Mouse (Mus musculus): ENCODE data around the gene Ccdc83. TPM values are rescaled to one million over a fixed set of nuclear protein-coding genes. Genes with fewer than 3 reads are reported as not detected.

The Ccdc83 gene
- total RNA-seq (2022) = not detected

DNA sequence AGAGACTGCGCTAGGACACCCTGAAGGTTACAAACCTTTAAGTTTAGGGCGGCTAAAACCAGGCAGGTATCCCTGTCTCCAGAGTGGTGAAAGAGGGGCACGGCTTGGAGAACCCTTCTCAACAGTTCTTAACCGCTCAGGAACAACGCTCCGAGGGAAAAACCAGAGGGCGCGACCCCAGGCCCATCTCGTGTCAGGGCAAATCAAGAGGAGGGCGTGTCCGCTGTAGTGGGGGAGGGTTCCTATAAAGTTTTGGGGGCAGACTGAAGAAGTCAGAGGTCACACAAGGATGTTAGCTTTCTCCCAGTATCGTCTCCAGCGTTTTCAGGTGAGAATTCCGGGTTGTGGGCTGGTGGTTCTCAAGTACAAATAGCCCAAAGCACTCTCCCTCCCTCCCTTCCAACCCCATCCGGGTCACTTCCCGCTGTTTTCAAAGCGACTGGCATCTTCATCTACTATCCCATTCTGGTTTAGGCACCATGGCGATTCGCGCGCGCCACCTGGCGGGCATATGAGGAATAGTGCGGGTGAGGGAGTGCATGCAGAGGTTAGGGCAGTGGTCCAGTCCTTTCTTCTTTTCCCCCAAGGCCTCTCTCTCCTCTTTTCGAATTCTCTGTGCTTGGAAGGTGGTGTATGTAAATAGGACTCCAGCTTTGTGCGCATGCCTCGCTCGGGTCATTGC is at the start of gene Ccdc83:
Ccdc83 (minus strand) TSS at position 489 of the 682 bp plus-strand sequence.
- DNase-seq (ENCODE audit: low spot score in 2 of 2) = peak; percentile 59 to 70

DNA sequence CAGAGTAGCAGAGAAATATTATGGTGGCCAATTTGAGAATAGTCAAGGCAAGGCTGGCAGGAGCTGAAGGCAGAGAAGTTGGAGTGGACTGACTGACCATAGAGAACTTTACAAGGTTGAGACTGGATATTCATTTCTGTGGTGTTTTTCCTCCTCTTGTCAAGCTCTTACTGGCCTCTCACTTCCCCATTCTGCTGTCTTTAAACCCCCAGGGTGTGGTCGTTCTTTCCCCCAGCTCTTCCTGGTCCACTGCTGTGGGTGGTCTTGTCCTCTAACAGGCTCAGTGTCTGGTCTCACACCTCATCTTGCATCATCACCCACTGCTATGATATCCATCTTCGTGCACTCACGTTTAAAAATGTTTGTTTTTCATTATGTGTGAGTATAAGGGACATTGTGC is 47.8 kb upstream of the Ccdc83 start:
- DNase-seq (ENCODE audit: low spot score in 2 of 2) = no peak

DNA sequence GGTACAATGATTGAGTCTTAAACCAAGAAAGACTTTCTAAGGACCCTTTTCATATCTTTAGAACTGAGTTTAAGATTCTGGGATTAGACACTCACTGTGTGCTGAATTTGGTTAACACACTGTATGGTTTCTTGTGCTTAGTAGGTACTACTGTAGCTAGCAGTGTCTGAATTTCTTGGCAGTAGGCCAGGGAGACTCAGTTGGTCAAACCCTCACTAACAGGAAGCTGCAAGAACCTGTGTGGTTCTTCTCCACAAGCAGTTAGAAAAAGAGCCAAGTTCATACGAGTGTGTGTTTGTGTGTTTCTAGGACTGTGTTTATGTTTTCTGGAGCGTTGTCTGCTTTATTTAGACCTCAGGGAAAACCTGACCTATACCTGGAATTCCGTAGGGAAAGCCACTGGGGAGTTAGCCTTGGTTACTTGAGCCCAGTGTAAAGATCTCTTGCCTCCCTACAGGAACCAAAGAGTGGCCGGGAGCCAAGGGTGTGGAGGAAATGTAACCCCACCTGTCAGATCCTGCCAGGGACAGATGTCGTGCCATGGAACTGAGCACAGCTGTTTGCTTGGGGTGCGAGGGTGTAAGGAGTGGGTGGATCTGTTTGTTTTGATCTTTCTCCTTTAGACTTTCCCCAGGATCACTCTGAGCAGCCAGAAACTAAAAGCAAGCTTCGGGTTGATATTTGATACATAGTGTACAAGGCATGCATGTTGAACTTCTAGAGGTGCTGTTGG is 46.7 kb upstream of the Ccdc83 start:
- no peak for DNase-seq (ENCODE audit: low spot score in 2 of 2)

DNA sequence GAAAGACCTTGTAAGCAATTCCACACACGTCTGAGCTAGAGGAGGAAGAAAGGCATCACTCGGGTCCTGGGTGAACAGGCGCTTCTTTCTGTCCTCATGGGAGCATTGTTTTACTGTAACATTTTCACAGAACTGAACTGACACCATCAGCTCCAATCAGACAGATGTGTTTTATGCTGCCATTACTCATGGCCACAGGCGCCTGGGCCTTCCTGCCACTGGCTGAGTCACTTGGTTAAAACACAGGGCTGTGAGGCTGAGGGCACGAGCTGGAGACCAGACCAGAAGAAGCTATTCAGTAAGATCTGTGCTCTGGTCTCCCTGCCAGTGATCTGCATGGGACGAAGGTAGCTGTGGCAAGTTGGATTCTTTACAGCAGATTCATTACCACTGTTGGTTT is 42.4 kb upstream of the Ccdc83 start:
- DNase-seq (ENCODE audit: low spot score in 2 of 2) = peak in 1 of 2 experiments; percentile 32

DNA sequence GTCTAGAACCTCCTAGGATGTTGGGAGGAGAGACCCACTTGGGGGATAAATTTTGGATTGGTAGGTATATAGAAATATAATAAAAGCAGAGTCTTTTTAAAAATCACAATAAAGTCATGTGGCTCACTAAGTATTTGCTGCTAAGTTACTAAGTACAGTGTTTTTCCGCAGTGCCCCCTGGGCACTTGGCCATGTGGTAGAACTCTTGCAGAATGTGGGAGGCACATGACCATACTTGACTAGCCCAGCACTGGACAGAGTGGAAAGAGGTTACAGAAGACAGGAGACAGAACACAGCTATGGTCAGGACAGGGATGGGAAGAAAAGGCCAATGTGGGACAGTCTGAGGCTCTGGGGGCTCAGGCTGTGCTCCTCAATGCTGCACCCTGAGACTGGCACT is 41.4 kb upstream of the Ccdc83 start:
- no peak for DNase-seq (ENCODE audit: low spot score in 2 of 2)

DNA sequence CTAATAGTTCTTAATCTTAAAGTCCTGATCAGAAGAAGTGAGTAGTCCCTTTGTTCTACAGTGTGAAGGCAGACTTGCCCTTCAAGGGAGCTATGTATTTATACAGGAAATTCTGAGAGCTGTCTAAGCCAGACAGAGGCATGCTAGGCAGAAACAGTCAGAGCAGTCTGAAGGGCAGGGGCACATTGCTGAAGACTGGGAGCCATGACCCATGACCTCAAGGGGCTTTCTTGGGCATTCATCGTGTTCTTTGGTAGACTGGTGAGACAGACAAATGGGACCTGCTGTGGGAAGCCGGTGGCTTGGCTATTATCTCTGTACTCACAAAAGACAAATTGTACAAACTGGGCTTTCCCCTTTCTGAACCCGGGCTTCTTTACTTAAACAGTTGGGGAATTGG is 40.5 kb upstream of the Ccdc83 start:
- DNase-seq (ENCODE audit: low spot score in 2 of 2) = no peak

DNA sequence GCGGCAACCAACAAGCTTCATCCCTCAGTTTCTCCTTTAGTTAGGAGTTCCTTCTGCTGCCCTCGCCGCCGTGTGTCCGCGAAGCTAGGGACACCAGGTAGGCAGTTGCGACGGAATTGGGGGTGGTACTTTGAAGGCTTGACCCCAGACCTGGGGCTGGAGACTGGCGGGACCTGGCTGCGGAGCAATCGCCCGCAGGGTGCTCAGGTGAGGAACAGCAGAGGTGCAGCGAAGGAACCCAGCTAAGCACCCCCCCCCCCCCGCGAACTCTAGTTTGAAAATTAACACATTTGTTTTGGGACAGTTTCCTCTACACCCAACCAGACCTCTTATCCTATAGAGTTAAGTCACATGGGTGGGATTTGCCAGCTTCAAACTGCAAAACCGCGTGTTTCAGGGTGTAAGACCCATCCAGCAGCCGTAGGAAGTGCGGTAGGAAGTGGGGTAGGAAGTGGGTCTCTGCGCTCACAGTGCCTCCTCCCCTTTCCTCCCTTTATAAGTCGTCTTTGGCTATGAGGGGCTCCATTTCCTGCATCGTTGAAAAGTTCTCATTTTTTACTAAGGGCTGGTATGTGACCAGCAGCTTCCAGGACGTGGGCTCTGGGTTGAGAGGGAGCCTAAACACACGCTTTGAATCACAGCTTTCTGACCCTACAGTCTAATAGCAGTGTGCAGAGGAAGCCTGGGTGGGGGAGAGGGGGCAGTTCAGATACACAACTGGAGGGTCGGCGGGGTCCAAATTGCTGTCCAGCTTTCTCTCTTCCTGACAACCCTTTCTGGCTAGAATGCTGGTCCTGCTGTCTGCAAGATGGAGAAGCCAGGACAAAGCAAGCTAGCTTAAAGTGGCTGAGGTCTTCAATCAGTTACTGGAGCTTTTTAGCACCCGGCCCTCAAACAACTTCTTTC is 37.3 kb upstream of the Ccdc83 start:
- no peak for DNase-seq (ENCODE audit: low spot score in 2 of 2)

DNA sequence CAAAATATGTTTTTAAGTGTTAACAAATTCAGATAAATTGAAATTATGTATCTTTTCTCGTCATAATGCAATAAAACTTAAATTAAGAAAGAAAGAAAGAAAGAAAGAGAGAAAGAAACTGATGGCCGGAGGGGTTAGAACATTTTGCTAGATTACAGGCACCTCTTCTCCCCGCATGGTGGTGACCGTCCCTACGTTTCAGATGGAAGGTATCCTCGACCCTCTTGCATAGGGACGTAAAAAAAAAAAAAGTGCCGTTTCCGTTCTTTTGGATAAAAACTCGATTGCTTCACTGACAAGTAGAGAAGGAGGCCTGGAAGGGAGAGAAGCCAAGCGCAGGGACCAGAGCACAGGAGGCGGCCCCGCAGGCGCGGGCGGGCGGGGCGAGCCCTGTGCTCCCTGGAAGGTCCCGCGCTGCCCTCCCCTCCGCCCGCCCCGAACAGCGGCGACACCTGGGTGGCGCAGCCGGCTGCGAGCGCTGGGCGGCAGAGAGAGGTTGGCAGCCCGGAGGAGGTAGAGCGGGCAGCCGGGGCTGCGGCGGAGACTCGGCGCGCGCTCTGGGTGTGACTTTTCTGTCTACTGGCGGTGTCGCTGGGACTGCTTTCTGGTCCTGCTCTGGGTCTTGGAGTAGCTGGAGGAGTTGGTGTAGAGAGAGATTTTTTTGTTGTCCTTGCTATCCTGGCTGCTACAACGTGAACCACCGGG is 36.5 kb upstream of the Ccdc83 start, which contains the start of gene Sytl2:
Sytl2 (plus strand) TSS at position 311 of the 705 bp plus-strand sequence.
- peak in 1 of 2 experiments; percentile 7 for DNase-seq (ENCODE audit: low spot score in 2 of 2)

DNA sequence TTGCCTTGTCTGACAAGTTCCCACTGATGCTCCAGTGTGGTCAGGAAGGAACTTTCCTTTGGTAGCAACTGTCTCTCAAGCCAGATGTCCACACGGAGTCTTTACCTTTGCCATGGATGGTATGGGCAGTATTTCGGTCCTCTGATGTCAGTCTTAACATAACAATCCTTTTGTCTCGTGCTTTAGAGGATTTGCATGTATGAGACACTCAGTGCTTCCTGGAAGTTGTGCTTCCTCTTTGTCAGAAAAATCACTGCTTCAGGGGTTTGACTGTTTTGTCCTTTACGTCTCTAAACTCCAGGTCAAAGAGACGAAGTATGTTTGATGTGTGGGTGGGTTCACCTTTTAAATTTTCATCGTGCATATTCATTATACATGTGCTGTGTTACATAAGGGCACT is 26.3 kb upstream of the Ccdc83 start:
- no peak for DNase-seq (ENCODE audit: low spot score in 2 of 2)

DNA sequence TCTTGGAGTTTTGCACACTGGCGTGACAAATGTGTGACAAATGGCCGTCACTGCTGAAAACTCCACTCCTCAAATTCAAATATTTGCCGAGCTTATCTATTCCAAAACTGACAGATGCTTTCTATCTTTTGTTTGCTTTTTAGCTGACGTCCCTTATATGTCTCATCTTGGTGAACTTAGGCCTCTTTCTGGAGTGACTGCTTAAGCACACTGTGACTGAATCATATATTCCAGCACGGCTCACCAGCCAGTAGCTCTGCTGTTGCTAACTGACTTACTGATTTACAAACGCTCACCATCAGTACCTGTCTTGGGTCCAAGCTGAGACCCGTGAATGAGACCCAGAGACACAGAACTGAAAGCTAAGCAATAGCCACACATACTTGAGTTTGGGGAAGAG is 19.2 kb upstream of the Ccdc83 start:
- DNase-seq (ENCODE audit: low spot score in 2 of 2) = no peak

DNA sequence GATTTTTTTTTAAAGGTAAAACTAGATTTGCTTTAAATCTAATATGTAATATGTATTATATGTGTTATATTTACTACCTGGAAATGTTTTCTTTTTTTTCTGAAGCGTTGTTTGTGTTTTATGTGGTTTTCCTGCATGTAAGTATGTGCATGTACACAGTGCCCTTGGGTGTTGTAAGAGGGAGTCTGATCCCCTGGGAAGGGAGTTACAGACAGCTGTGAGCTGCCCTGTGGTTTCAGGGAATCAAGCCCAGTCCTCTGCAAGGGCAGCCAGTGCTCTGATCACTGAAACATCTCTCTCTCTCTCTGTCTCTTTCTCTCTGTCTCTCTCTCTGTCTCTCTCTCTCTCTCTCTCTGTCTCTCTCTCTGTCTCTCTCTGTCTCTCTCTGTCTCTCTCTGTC is 17.2 kb upstream of the Ccdc83 start:
- no peak for DNase-seq (ENCODE audit: low spot score in 2 of 2)

DNA sequence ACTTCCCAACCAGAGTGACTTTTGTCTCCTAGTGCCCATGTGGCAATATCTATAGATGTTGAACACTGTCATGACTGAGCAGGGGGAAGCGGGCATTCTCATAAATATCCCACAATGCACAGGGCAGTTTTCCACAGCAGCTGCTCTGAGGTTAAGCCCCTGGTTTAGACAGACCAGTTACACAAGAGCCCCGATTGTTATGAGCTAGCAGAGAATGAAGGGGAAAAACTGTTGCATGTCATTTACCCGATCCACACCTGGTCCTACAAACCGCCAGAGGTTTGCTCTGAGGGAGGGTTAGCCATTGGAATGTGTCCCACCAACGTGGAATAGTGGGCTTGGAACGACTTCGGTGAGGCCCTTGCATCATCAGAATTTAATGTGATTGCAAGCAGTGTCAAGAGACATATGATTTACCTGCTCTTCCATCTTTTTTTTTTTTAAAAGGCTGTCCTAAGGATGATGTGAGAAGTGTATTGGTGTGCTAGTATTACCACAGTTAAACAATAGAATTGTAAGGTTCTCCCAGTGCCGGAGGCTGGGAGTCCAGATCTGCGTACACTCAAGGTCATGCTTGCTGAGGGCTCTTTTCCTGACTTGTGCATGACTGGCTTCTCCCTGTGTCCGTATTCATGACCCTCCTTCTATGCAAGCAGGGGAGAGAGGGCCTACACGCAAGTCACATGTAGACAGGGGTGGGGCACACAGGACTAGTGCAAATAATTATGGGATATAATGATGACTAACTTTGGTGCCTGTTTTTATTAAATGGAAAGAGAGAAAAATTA is 16.4 kb upstream of the Ccdc83 start:
- DNase-seq (ENCODE audit: low spot score in 2 of 2) = no peak

DNA sequence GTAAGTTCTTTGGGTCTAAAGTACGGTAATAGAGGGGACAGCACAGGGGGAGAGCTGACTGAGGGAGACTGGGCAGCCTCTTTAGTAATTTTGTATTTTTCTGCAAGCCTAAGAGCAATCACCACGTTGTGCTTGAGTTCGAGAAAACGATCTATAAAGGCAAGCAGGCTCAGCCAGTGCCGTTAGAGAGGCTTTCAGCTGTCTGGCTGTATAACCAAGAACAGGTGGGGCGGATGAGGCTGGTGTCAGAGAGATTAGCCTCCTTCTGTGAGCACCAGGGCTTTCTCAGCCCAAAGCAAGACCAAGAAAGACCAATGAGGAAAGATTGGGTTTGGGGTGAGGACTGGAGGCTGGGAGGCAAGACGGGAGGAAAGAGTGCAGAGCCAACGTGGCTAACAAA is 15.3 kb upstream of the Ccdc83 start:
- DNase-seq (ENCODE audit: low spot score in 2 of 2) = no peak

DNA sequence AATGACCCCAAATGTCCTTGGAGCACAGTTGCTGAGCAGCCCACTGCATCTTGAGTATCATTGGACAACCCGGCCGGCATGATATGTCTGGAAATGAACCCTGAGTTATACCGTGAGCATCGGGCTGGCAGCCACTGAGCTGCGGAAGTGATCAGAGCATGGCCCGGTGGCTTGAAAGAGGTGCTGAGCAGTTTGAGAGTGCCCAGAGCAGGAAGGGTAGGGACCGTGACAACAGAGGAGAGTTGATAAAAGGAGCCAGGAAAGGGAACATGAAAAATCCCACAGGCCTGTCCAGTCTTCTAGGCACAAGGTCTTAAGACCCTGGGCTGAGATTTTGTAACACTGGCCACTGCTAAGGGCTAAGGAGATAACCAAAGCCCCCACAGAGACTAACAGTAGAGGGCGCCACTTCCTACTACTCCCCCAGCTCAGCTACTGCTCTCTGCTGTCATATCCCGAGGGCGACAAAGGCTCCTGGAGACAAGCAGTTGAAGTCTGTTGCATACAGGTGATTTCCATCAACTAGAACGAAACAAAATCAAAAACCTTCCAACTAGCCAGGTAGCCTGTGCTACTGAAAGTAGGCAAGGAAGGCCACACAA is 14.8 kb upstream of the Ccdc83 start:
- no peak for DNase-seq (ENCODE audit: low spot score in 2 of 2)

DNA sequence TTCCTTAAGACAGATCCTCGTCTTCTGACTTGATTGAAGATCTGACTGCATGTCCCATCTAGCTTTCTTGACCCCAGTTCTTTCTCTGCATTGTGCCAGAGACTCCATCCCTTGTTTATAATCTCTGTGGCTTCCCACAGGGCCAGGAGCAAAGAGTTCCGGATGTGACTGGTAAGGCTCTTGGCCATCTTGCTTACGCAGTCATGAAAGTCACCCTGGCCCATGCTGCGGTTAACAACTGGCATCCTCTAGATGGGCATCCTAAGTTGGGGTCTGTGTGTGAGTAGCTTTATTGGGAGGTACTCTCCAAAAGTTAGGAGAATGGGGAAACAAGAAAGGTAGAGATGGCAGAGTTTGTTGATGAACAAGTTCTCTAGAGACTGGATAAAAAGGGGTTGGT is 13.6 kb upstream of the Ccdc83 start:
- DNase-seq (ENCODE audit: low spot score in 2 of 2) = no peak

DNA sequence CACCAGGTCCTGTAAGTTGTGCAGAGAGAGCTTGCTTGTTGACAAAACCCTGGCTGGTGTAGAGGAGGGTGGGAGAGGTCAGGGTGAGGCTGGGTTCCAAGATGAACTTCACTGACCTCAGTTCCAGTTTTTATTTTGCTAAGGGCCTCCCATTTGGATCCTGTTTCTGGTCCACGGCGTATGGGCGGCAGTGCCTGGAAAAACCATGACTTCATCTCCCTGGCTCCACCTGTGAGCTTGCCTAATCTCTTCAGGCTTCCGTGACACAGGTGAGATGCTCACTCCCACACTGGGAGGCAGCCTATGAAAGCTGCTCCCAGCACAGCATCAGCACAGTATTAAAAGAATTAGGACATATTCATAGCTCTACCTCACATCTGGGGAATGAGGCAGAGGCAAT is 12.2 kb upstream of the Ccdc83 start:
- DNase-seq (ENCODE audit: low spot score in 2 of 2) = no peak

DNA sequence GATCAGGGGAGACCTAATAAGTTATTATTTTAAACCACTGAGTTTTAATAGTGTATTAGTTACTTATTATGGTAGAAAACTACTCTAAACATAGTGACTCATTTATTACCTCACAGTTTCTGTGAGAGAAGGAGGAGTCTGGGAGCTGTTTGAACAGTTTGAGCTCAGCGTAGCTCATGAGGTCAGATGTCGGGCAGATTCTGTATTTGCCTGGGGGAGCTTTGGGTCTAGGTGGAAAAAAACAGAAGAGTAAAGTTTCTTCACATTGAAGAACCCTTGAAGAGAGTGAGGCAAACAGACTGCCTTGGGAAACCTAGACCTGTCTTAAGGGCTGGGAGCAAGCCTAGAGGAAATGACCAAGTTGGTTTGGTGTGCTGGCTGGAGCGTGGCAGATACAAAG is 11.7 kb upstream of the Ccdc83 start:
- no peak for DNase-seq (ENCODE audit: low spot score in 2 of 2)

DNA sequence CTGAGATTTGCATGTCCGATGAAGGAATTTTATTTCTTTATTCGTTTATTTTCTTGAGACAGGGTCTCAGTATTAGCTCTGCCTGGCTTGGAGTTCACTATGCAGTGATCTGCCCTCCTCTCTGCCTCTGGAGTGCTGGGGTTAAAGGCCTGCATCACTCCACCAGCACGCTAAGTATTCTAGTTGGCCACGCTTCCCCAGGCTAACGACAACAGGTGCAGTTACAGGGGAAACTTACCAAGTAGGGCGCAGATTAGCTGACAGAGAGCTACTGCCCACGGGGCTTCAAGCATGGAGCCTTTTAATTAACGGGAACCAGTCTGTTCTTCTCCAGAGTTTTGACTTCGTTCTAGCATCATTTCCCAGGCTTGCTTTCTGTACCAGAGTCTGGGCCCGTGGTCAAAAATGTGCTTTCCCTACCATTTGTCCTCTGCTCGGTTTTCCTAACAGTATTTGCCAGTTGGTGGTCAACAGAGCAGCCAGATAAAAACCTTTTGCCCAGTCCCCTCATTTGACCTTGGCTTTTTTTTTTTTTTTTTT is 9.1 kb upstream of the Ccdc83 start:
- DNase-seq (ENCODE audit: low spot score in 2 of 2) = no peak

DNA sequence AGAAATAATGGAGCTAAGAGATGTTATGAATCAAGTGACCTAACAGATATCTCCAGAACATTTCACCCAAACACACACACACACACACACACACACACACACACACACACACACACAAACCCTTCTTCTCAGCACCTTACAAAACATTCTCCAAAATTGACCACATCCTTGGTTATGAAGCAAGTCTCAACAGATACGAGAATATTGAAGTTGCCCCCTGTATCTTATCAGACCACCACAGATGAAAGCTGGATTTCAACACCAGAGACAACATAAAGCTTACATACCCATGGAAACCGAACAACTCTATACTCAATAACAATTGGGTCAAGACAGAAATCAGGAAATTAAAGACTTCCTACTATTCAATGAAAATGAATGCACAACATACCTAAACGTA is 4.6 kb upstream of the Ccdc83 start:
- DNase-seq (ENCODE audit: low spot score in 2 of 2) = no peak

Data from left cerebral cortex, adult 8-10 months (tissue).